Mouse (Mus musculus) layer of hippocampus, adult 18-20 months (tissue): ENCODE measurements around the gene Stub1. TPM values are rescaled to one million over a fixed set of nuclear protein-coding genes. Genes with fewer than 3 reads are reported as not detected.

Source experiments
- DNase-seq, 2 experiments: peaks; one replicate each; pipeline ENCODE4 v3.0.0; 2022; ENCODE audit warnings: low spot score in 2 of 2
- microRNA-seq, 2 experiments: library from miRNA; unstranded; fragments of <30 nt; microRNA quantifications; one replicate each; pipeline ENCODE4 v1.2.0; 2021
- total RNA-seq, 2 experiments: library from RNA; stranded (reverse); gene quantifications; 2 replicates each; pipeline ENCODE4 v1.2.3; 2021

The Stub1 gene
- total RNA-seq, 2 experiments from 2014 or later = 158 to 165 TPM

- peak in 1 of 2 experiments; percentile 70 for DNase-seq
Observed at GRCm38 (mm10) chr17:25792615-25793014, 40.6 kb downstream of the Stub1 start, which contains the start of gene Fam173a. Gene Fam173a, minus strand, starts transcription at chr17:25792901.

DNA sequence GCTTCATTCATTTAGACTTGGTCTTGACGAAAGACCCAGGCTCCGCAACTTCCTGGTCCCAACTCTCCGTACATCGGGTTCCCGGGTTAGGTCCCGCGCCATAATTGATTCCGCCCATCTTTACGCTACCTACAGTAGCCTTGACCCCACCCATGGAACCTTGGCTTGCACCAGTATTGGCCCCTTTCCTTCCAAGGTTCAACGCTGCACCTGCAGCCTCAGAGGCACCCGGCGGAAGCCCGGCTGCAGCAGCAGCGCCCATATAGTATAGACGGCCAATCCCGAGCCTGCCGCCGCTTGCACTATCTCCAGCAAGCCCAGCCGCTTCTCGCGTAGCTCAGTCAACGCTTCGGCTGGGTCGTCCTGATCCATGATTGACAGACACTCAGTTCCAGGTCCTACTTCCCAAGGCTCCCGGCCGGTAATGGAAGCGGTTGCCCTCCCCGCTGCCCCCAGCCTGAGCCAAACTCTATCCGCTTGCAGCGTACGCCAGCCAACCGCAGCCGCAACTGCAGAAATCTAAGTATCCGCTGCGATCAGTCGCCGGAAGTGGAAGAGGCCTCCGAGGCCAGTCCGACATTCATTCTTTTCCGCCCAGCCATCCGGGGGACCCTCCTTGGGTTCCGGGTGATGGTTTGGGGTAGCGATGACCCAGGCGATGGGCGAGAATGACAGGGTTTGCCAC, 41.2 kb downstream of the Stub1 start:
- DNase-seq = peak; percentile 72 to 83

GRCm38 (mm10) chr17:25791320-25791842, 41.8 kb downstream of the Stub1 start:
- no peak for DNase-seq

DNA sequence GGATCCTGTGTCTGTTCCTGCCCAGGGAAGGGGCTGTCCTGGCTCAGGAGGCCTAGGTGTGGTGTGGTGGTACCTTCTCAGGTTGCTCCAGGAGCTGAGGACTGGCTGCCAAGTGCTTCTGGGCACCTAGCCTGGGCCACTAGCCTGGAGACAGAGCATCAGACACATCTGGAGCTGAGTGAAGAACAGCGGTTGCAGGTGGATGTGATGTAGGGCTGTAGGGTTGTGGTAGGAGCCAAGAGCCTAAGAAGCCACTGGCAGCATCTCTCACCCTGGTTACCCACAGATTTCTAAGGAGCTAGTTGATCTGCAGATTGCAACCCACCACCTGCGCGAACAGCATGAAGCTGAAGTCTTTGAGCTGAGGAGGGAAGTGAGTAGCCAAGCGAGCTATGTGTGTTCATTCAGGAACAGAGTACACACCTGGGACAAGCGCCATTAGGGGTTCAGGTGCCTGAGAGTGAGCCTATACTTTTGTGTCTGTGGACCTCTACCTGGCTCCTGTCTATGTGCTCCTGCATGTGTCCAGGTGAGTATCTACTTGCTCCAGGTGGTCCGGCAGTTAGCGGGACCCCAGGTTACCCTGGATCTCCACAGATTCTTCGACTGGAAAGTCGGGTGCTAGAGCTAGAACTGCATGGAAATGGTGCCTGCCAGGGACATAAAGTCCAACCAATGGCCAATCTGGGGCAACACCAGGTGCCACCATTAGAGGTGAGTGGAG, 46.3 kb downstream of the Stub1 start:
- no peak for DNase-seq

GRCm38 (mm10) chr17:25786280-25786679, 46.9 kb downstream of the Stub1 start, which contains the start of gene Ccdc78:
Gene Ccdc78, plus strand, starts transcription at chr17:25786580.
- DNase-seq = no peak

- DNase-seq = peak; percentile 92 to 98
Observed at GRCm38 (mm10) chr17:25785281-25785745, 47.9 kb downstream of the Stub1 start, which contains the start of gene Haghl. Gene Haghl, minus strand, starts transcription at chr17:25785673.

- no peak for DNase-seq
Observed at GRCm38 (mm10) chr17:25783861-25784574, 49.2 kb downstream of the Stub1 start.

- DNase-seq = no peak
Observed at GRCm38 (mm10) chr17:25783086-25783485, 50.1 kb downstream of the Stub1 start.

DNA sequence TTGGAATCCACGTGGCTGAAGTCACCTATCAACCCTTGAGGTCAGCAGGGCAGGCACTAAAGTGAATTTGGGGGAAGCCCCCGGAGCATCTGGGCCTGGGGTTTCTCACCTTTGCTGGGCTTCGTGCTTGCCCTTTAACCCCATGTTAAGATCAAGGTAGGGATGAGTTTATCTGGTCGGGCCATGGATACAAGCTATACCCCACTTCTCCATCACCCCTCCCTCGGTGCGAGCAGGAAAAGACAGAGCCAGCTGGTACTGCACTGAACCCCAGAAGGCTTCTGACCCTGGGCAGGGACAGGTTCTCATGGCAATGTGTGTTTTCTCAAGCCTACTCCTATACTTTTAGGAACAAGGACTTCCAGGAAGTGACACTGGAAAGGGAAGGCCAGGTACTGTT, 51.9 kb downstream of the Stub1 start:
- DNase-seq = no peak

Small RNA genes within 50 kb of the gene (microRNA-seq; reads per million reads assigned to microRNA genes)
- gene Mir3082 (2.0 to 2.7 reads per million in 2 experiments), gene Mir6966 (1.7 to 1.8 reads per million in 2 experiments)

Other genes with a start within 250 kb of the Stub1 start
- gene Gng13, start 116.2 kb downstream of the Stub1 start, total RNA-seq = 100 to 1,000 TPM; 130 to 131 TPM
- gene Chtf18, start 106.0 kb downstream of the Stub1 start, total RNA-seq = 1 to 10 TPM; 1.5 to 1.8 TPM
- 10 to 100 TPM; 63.5 to 64.1 TPM for gene Rpusd1, start 105.7 kb downstream of the Stub1 start, total RNA-seq
- gene Mslnl, start 97.4 kb downstream of the Stub1 start, total RNA-seq = under 1 TPM in 1 of 2 experiments, not detected in 1; 0.13 TPM
- 1 to 10 TPM in 1 of 2 experiments, under 1 TPM in 1; 0.46 to 1.2 TPM for gene Msln, start 79.0 kb downstream of the Stub1 start, total RNA-seq
- 10 to 100 TPM; 30.6 to 38.5 TPM for gene Narfl, start 59.6 kb downstream of the Stub1 start, total RNA-seq
- 100 to 1,000 TPM; 103 to 109 TPM for gene Haghl, start 47.7 kb downstream of the Stub1 start, total RNA-seq
- under 1 TPM; 0.36 to 0.40 TPM for gene Ccdc78, start 46.8 kb downstream of the Stub1 start, total RNA-seq
- 10 to 100 TPM; 88.8 to 99.3 TPM for gene Fam173a, start 40.5 kb downstream of the Stub1 start, total RNA-seq
- gene AC134908.4, start 37.7 kb downstream of the Stub1 start, total RNA-seq = 1 to 10 TPM in 1 of 2 experiments, under 1 TPM in 1; 0.47 to 1.8 TPM
- gene Metrn, start 36.3 kb downstream of the Stub1 start, total RNA-seq = 10 to 100 TPM; 81.1 to 83.3 TPM
- 100 to 1,000 TPM; 664 to 720 TPM for gene Fbxl16, start 24.3 kb downstream of the Stub1 start, total RNA-seq
- 10 to 100 TPM; 22.6 to 26.4 TPM for gene Wdr24, start 9.8 kb downstream of the Stub1 start, total RNA-seq
- gene Jmjd8, start 4.5 kb downstream of the Stub1 start, total RNA-seq = 10 to 100 TPM; 52.7 to 55.5 TPM
- 10 to 100 TPM; 42.1 to 43.4 TPM for gene Rhbdl1, start 3.9 kb upstream of the Stub1 start, total RNA-seq
- 10 to 100 TPM; 21.9 to 22.1 TPM for gene Gm20683, start 8.4 kb upstream of the Stub1 start, total RNA-seq
- gene Rhot2, start 11.4 kb upstream of the Stub1 start, total RNA-seq = 100 to 1,000 TPM in 1 of 2 experiments, 10 to 100 TPM in 1; 98.3 to 109 TPM
- gene Wdr90, start 28.1 kb upstream of the Stub1 start, total RNA-seq = 10 to 100 TPM; 20.1 to 21.7 TPM
- 10 to 100 TPM; 23.3 to 23.7 TPM for gene Mcrip2, start 35.4 kb upstream of the Stub1 start, total RNA-seq
- 10 to 100 TPM; 36.3 TPM for gene Mettl26, start 41.7 kb upstream of the Stub1 start, total RNA-seq
- 1 to 10 TPM; 1.7 to 2.2 TPM for gene Wfikkn1, start 47.5 kb upstream of the Stub1 start, total RNA-seq
- 10 to 100 TPM; 49.4 to 54.7 TPM for gene Rab40c, start 86.3 kb upstream of the Stub1 start, total RNA-seq
- gene Pigq, start 111.5 kb upstream of the Stub1 start, total RNA-seq = 100 to 1,000 TPM; 108 to 113 TPM
- under 1 TPM; 0.32 to 0.36 TPM for gene Nhlrc4, start 111.6 kb upstream of the Stub1 start, total RNA-seq
- gene A930017K11Rik, start 119.2 kb upstream of the Stub1 start, total RNA-seq = under 1 TPM; 0.99 TPM
- gene Capn15, start 152.4 kb upstream of the Stub1 start, total RNA-seq = 10 to 100 TPM; 50.6 to 54.1 TPM
- 100 to 1,000 TPM; 106 TPM for gene Rab11fip3, start 236.2 kb upstream of the Stub1 start, total RNA-seq